Mouse (Mus musculus) WW6 (cell line): ENCODE results near the gene Icam1.
"Not testable (repeated sequence)": the region's sequence is repeated elsewhere in the genome, so short reads cannot be mapped to it uniquely, and the experiment has no call there.

Experiments used
- DNase-seq: peaks from one replicate; pipeline ENCODE4 v3.0.0-alpha.2; 2013; ENCODE audit warnings: low read depth, low spot score

The Icam1 gene

DNA sequence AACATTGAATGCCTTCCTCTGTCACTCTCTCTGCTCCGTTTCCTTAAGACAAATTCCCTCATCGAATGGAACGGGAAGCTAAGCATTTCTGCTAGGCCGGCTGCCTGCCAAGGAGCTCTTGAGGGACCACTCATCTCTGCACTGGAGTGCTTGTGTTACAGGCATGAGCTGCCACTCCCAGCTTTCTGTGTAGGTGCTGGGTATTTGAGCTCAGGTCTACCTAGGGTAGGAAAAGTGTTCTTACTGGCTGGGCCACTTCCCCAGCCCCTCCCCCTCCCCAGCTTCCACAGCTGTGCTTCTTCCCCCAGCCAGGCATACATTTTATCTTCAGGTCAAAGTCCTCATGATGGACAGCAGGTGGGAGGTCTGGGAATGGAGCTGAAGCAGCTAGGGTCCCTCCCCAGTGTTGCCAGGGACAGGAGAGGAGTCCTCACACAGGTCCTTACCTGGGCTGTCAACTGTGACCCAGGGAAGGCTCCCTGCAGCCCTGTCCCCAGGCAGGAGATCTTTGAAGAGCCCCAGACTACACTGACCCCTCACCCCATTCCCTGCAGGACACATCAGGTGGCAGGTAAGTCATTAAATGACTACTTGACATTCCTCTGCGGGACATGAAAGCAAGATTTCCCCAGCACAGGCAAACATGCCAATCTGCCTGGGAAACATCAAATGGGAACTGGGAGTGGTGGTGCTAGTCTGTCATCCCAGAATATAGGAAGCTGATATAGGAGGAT, 22.5 kb upstream of the Icam1 start:
- DNase-seq, result no peak

DNA sequence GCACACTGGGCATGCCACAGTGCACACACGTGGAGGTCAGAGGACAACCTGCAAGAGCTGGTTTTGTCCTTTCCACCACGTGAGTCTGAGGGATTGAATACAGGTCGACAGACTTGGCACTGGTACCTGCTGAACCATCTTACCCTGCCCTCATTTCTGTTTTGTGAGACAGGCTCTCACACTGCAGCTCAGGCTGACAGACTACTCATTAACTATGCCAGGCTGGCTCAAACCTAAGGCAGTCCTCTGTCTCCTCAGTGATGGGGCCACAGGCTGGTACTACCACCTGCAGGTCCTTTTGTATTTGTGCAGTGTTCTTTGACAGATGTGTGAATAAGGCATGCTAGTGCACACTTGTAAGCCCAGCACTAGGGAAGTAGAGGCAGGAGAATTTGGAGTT, 20.7 kb upstream of the Icam1 start:
- no peak for DNase-seq

DNA sequence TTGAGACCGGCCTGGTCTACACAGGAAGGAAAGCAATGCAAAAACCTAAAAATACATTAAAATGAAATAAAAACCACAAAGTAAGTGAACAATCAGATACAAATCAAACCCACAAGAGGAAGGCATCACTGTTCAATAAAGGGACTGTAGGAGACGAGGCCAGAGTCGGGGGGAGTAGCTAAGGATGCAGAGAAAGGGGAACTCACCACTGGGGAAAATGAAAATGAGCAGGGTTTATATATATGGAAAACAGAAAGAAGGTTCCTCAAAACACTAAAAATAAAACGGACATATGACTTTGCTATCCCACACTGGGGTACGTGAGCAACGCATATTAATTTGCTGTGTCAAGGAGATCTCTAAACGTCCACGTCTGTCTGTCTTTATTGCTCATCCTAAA, 18.7 kb upstream of the Icam1 start:
- no peak for DNase-seq

DNA sequence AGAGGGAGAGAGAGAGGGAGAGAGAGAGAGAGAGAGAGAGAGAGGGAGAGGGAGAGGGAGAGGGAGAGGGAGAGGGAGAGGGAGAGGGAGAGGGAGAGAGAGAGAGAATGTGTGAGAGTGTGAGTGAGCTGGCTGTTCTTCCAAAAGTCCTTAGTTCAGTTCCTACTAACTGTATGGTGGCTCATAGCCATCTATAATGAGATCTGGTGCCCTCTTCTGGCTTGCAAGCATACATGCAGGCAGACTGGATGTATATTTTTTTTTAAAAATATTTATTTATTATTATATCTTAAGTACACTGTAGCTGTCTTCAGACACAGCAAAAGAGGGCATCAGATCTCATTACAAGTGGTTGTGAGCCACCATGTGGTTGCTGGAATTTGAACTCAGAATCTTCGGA, 17.4 kb upstream of the Icam1 start:
- DNase-seq, result not testable (repeated sequence)

DNA sequence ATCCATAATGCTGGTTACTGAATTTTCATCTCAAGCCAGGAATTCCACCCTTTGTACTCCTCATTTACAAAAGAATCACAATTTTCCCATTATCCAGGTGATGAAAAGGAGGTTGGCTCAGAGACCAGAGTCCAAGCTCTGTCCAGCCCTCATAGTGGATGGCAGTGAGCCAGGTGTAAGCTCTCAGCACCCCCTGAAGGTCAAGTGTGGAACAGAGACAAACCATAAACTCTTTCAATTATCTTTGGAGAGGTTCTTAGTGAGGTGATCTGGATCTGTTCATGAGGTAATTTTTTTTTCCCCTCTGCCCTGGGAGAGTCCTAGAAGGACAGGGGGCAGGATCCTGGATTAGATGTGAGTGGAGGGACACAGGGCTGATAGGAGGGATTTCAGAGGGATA, 15.0 kb upstream of the Icam1 start:
- no peak for DNase-seq

DNA sequence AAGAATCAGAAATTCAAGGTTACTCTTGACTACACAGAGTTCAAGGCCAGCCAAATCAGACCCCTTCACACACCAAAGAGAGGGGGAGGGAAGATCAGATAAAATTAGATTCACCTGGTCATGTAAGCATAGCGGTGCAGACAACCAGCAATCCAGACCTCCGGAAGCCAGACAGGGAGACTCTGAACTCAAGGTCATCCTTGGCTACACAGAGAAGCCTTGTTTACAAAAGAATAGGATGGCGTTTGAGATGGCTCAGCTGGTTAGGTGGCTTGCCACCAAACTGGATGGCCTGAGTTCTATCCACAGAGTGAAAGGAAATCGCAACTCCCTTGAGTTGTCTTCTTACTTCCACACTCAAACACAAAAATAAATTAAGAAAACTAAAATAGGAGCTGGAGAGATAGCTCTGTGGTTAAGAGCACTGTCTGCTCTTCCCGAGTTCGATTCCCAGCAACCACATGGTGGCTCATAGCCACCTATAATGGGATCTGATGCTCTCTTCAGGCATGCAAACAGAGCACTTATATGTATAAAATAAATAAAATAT, 14.1 kb upstream of the Icam1 start:
- DNase-seq, result no peak

DNA sequence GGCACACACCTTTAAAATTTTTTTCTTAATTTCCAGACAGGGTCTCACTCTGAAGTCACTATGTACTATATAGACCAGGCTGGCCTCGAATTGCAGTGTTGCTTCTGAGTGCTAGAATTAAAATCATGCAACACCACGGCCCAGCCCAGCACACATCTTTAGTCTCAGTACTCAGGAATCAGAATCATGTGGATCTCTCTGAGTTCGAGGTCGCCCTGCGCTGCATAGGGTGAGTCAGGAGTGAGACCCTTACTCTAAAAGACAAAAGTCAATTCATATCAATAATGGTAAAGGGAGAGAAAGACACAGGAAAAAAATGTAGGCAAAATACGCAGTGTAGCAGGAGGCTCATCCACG, 13.5 kb upstream of the Icam1 start:
- DNase-seq, result no peak

DNA sequence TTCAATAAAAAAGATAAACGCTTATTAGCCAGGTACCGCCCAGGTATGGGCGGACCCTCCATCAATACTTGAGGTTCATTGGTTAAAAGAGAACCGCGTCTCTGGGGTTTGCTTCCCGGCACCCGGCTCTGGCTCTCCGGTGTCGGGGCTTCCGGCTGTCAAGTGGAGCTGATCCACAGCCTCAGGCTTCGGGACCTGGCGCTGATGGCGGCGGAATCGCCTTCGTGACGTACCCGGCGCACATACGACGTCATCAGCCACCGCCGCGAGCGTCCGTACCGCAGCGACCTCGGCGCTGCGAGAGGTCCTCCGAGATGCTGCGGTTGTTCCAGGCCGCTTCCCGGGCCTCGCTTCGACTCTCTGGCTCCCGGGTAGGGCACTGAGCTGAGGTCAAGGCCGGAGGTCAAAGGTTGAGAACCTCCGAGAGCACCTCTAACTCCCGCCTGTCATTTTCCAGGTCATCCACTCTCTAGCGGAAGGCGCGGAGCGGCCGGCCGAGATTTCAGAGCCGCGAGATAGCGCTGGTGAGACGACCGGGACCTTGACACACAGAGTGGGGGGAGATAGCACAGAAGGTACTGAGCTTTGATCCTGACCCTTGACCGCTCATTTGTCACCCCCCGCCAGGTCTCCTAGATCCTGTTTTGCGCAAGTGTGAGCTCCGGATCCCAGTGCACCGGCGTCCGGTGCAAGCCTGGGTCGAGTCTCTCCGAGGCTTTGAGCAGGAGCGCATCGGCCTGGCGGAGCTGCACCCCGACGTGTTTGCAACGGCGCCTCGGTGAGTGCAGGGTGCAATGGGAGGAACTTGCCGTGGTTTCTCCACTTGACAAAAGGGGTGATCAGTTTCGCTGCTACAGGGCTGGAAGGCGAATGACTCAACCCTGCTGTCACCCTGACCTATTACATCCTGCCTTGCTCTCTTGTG, 12.9 kb upstream of the Icam1 start, which contains the start of gene Mrpl4:
TSS of gene Mrpl4 (plus strand) at position 112 of the 925 bp plus-strand sequence.
- DNase-seq, result peak; percentile 84

DNA sequence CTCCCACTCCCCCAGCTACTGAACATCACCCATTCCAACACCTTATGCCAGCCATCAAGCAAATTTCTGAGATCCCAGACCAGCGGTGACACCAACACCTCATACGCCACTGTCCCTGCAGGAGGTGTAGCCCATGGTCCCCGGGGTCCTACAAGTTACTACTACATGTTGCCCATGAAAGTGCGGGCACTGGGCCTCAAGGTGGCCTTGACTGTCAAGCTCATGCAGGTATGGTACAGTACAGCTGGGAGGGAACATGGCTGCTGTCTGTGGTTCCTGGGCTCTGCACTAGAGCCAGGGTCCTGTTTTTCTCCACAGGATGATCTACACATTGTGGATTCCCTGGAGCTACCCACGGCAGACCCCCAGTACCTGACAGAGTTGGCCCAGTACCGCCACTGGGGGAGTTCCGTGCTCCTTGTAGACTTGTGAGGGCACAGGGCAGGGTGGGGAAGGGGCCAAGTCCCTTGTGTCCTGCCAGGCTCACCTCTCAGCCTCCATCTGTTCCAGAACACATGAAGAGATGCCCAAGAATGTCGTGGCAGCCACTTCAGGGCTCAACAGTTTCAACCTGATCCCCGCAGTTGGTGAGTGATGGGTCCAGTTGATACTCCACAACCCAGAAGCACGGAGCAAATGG, 8.4 kb upstream of the Icam1 start:
- DNase-seq, result no peak

DNA sequence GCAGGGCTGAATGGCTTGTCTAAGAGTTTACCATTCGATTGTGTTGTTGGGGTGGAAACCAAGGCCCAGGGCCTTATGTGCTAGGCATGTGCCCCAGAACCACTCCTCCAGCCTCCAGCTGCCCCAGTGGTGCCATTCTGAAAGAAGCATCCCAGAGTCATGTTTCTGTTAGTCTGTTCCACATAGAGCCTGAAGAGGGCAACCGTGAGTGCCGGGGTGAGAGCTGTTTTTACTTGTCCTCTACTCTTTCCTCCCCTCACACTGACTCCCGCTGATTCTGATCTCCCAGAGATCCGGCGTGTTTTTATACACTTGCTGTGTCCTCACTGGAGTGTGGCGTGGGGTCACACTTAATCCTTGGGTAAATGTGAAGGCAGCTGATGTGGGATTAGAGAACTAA, 7.8 kb upstream of the Icam1 start:
- DNase-seq, result no peak

DNA sequence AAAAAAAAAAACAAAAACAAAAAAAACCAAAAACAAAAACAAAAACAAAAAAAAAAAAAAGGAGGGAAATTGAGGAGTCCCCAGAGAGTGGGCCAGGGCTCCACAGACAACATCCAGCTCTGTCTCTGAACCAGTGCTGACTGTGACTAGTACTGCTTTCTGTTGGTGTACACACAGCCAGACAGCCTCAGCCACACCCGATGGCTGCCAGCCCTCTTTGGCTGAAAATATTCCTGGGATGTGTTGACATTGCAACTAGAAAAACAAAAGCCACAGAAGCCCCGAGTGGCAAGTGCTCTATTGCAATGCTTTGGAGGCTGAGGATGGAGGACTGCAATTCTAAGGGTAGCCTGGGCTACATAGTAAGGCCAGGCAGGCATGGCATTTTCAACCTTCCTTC, 5.4 kb upstream of the Icam1 start:
- no peak for DNase-seq

DNA sequence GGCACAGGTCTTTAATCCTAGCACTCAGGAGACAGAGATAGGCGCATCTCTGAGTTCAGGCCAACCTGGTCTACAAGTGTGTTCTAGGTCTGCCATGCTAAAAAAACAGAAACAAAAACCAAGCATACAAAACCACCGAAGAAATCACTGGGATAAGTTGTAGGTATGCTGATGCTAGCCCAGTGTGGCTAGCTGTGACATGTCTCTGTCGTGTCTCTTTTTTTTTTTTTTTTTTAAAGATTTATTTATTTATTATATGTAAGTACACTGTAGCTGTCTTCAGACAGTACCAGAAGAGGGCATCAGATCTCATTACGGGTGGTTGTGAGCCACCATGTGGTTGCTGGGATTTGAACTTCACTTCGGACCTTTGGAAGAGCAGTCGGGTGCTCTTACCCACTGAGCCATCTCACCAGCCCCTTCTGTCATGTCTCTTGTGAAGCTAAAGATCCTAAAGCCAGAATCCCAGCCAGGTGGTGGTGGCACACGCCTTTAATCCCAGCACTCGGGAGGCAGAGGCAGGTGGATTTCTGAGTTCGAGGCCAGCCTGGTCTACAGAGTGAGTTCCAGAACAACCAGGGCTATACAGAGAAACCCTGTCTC, 4.7 kb upstream of the Icam1 start:
- not testable (repeated sequence) for DNase-seq

DNA sequence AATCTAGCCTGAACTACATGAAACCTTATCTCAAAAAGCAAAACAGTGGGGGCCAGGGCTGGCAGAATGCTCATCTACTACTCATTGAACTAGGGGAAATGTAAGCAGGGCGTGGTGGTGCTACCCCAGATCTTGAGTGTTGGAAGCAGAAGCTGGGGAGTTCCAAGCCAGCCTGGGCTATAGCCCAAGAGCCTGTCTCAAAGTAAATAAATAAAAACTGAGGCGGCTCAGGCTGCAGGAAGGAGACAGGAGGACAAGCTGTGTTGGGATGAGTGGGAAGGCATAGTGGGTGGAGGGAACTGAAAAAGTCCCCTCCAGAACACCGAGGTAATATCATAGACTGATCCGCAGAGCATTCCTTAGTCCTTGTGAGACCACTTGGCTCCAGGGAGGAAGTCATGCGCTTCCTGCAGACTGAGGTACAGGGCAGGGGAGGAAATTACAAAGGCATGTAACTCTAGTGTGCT, 3.9 kb upstream of the Icam1 start:
- no peak for DNase-seq

DNA sequence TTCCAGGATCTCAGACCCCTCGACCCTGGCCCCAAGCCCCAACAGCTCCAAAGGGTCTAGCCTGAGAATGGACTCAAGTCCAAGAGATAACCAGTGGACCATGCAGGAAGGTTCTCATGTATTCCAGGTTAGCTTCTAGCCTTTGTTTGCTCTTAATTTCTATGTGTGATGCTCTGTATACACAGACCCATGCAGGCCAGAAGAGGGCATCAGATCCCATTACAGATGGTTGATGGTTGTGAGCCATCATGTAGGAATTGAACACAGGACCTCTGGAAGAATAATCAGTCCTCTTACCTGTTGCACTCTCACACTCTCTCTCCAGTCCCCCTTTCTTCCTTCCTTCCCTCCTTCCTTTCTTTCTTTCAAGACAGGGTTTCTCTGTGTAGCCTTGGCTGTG, 3.4 kb upstream of the Icam1 start:
- DNase-seq, result no peak

DNA sequence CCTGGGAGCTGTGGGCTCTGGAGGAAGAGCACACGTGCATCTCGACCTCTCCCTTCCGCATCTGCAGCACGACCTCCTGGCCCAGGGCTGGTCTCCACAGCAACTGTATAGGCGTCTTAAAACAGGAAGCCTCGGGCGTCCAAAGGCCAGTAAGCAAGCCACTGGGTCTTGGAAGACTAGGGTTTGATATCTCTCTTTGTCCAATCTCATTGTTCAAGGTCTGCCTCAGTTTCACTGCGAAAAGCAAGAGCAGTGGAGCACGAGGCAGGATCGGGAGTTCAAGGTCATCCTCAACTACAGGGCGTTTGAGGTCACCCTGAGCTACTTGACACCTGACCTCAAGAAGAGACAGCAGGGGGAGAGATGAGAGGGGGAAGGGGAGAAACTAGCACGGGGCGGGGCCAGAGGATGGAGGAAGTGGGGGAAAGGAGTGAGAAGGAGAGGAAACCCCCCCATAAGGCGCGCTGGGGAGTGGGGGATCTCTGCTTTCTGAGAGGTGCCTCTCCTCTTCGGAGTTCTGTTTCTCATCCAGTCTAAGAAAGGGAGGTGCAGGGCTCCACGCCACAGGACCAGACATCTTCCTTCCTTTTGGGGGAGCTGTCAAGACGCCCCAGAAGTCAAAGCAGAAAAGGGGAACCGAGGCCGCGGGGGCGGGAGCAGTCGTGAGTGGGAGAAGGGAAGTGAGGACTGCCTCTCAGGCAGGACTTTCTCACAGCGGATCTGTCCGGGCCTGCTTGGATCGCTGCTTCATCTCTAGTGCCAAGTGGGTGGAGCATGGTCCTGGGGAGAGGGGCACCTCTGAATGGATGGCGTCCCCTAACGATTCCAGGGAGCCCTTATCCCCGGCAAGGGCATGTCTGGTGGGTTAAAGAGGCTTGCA, 854 bp upstream of the Icam1 start:
- no peak for DNase-seq

DNA sequence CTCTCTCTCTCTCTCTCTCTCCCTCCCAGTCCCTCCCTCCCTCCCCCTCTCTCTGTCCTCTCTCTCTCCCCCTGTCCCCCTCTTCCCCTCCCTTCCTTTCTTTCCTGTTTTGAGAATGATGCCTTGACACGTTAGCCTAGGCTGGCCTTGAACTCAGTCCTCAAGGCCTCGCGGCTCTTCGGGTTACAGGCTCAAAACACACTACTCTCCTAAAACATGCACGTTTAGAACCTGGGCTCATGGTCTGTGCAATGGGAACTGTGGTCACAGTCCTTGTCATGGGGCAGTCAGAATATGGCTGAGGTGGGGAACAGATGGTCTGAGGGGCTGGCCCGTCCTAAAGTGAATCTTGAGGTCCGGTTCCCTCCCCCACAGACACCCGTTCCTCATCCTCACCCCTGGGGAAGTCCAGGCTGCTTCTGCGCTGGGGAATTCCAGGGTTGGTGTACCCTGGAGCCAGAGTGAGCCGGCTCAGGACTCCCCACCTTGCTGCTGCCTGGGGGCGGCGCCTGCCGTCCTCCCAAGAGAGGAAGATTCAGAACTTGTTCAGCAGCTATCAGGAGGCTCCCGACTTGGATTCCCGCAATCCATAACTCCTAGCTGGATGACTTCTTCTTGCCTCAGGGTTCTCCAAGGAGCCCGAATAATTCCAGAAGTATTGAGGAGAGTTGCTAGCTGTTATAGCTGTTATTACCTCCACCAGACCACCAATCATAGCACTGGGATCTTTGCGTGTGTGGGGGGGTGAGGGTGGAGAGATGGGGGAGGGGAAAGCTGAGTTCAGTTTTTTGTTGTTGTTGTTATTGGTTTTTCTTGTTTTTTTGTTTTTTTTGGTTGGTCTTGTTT, 769 bp downstream of the Icam1 start:
- DNase-seq, result no peak

DNA sequence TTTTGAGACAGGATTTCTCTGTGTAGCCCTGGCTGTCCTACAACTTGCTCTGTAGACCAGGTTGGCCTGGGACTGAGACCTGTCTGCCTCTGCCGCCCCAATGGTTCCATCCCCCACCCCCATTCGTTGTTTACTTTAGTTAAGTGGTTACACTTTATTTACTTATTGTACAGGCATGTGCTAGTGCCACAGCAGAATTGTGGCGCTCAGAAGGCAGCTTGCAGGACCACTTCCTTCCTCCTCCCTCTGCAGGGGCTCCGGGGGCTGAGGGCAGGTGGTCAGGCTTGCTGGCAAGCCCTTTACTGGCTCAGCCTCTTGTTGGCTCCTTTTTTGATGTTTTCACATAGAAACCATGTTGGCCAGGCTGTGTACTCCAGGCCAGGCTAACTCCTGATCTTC, 1.4 kb downstream of the Icam1 start:
- DNase-seq, result no peak

DNA sequence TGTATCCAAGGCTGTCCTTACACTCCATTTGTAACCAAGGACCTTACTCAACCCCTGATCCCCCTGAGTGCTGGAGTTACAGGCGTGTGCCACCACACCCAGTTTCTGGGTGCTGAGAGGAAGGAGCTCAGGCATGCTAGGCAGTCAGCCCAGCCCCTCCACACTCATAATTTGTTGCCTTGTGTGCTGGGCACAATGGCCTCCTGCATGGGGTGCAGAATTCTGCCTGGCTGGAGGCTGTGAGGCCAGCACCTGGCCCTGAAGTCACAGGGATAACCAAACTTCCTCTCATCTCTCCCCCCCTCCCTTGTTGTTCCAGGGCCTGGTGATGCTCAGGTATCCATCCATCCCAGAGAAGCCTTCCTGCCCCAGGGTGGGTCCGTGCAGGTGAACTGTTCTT, 2.8 kb downstream of the Icam1 start:
- no peak for DNase-seq

DNA sequence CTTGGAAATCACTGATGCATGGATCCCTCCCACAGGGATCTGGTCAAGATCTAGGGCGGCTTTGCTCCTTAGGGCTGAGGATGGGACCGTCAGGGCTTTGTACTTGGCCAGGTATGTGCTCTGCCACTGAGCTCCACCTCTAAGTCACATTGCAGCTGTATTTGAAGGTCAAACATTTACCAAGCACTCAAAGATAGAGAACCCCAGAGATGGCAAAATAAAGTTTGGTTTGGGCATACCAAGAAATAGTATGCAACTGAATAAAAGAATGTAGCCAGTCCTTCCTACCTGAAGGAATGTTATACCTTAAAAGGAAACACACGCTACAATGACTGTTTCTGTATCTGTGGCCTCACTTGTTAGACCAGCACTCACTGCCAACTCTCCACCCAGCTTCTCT, 5.6 kb downstream of the Icam1 start:
- no peak for DNase-seq

DNA sequence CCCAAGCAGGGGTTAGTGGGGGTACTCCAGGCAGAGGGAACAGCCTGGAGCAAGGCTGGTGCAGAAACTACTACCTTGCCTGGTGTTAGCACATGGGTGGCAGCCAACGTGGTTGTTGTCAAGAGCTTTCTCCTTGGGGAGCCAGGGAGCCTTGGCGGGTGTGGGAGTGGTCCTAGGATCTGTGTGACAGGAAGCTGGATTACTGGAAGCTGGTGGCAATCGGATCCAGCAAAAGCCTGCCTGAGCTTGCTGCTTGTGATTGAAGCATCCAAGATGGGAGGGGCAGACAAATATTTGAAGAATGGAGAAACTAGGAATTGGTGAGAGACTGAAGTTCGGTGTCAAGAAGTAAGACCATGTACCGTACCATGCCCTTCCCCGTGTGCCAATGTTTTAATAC, 6.5 kb downstream of the Icam1 start:
- no peak for DNase-seq
